Mouse (Mus musculus): ENCODE results near the gene Tescl. TPM values are rescaled to one million over a fixed set of nuclear protein-coding genes. Genes with fewer than 3 reads are reported as not detected.

Tescl gene
- polyA plus RNA-seq, 1 experiment = not detected

DNA sequence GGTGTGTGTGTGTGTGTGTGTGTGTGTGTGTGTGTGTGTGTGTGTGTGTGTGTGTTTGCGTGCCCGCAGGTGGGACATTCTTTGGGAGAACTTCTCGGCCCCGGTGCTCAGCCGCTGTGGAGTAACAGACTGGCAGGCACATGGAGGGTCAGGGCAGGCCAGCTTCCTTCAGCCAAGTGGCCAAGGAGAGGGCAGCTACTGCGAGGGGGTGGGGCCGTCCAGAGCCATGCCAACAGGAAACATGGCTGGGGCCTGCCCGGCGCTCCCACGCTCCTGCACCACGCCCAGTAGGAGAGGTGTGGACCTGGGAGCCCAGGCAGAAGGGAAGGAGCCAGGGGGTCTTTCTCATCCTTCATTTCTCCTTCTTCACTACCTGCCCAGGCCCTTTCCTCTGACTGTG, 38.6 kb upstream of the Tescl start:
- peak overlapping the region; percentile 64 for H3K4me3 ChIP-seq (ENCODE audit: insufficient read depth, low read length)

DNA sequence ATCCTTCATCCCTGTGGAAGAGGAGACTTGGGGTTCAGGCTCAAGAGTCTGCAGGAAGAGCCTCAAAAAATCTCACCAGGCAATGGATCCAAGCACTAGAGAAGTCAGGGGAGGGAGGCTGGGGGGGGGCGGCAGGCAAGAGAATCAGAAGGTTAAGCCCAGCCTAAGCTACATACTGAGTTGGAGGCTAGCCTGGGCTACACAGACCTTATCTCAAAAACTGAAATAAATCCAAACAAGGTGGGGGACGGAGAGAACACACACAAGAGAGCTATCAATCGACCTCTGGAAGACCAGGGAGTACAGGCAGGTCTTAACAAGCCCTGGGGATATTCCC, 38.0 kb upstream of the Tescl start:
- Histone ChIP-seq H3K4me3 (ENCODE audit: insufficient read depth, low read length) (peak overlapping the region; percentile 64), H3K4me1 (ENCODE audit: control insufficient read depth, insufficient read depth, low read length) (peaks cover 31% of the 10 kb centered on the region), H3K27ac (ENCODE audit: insufficient read depth, low read depth, low read length) (peak overlapping the region; percentile 82)
- TF ChIP-seq CTCF (IDR thresholded peaks at IDR 0.05; ENCODE audit: low read depth, low read length) (no peak), POLR2A (IDR thresholded peaks at IDR 0.05; ENCODE audit: borderline replicate concordance, low read depth, low read length) (no peak)

More for the DNA sequence above, 38.6 kb upstream of the Tescl start:
- Histone ChIP-seq H3K4me1 (ENCODE audit: control insufficient read depth, insufficient read depth, low read length) (peaks cover 31% of the 10 kb centered on the region), H3K27ac (ENCODE audit: insufficient read depth, low read depth, low read length) (peak overlapping the region; percentile 82)
- TF ChIP-seq CTCF (IDR thresholded peaks at IDR 0.05; ENCODE audit: low read depth, low read length) (no peak), POLR2A (IDR thresholded peaks at IDR 0.05; ENCODE audit: borderline replicate concordance, low read depth, low read length) (no peak)

DNA sequence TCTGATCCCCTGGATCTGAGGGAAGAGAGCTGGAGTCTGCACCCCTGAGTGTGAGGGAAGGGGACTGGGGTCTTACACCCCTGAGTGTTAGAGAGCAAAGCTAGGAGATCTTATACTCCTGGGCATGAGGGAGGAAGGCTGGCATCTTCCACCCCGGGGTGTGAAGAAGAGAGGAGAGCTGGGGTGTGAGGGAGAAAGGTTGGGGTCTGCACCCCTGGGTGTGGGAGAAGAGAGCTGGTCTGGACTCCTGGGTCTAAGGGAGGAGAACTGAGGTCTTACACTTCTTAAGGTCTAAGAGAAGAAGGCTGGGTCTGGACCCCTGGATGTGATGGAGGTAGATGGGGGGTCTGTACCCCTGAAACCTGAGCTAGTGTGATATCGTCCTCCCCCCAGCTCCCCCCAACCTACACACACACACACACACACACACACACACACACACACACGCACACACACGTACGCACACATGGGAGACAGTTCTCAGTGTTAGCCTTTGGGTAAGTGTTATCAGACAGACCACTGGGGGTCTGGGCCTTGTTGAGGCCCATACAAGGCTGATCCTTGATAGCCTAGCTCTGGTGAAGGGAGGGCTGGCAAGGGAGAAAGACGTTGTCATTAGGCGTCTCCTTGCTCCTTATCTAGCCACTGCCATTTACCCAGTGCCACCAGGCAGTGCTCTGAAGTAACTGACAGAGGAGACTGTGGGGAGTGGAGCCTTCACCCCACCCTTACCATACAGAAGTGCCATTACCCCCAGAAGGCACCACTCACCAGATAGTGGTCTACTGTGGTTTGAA, 37.5 kb upstream of the Tescl start:
- H3K27ac ChIP-seq (ENCODE audit: insufficient read depth, low read depth, low read length) = peak overlapping the region; percentile 82
- TF ChIP-seq CTCF (IDR thresholded peaks at IDR 0.05; ENCODE audit: low read depth, low read length) = no peak
- peaks cover 35% of the 10 kb centered on the region for H3K4me1 ChIP-seq (ENCODE audit: control insufficient read depth, insufficient read depth, low read length)
- H3K4me3 ChIP-seq (ENCODE audit: insufficient read depth, low read length) = peak overlapping the region; percentile 64

DNA sequence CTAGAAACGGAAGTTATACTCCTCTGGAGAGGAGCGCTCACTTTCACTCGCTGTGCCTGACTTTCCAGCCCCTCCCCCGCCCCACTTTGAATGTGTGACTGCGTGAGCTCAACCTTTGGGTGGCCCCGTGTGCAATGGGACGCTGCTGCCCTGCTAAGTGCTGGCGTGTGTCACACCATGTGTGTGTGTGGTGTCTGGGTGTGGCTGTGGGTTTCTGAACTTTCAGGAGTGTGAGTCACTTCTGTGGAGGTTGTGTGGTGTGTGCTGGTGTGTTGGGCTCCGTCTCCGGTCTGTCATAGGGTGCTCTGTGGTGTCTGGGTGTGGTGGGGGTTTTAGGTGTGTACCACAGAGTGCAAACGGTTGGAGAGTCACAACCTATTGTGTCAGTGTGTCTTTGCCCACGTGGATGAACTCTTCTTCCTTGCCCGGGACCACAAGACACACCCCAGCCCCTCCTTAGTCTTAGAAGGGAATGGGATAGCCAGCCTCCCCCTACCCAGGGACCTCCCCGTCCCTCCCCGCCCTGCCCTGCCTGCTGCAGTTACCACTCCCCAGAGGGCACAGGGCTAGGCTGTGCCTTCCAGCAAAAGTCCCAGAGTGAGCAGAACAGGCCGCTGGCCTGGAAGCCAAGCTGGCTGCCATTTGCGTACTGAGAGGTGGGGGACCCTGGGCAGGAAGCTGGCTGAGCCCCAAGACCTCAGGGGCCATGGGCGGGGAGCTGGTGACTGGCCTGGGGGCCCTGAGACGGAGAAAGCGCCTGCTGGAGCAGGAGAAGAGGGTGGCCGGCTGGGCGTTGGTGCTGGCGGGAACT, 36.2 kb upstream of the Tescl start, which contains the start of gene Kcnn4:
Kcnn4 (plus strand) TSS at position 533 of the 811 bp plus-strand sequence.
- TF ChIP-seq POLR2A (IDR thresholded peaks at IDR 0.05; ENCODE audit: borderline replicate concordance, low read depth, low read length) (peak; percentile 52; the same call in 1 of the 2 replicates), CTCF (IDR thresholded peaks at IDR 0.05; ENCODE audit: low read depth, low read length) (no peak)
- peak within 1 kb of the TSS; percentile 64 for H3K4me3 ChIP-seq (ENCODE audit: insufficient read depth, low read length)
- H3K27ac ChIP-seq (ENCODE audit: insufficient read depth, low read depth, low read length) = peak within 1 kb of the TSS; percentile 82
- peaks cover 44% of the 10 kb centered on the region for H3K4me1 ChIP-seq (ENCODE audit: control insufficient read depth, insufficient read depth, low read length)

DNA sequence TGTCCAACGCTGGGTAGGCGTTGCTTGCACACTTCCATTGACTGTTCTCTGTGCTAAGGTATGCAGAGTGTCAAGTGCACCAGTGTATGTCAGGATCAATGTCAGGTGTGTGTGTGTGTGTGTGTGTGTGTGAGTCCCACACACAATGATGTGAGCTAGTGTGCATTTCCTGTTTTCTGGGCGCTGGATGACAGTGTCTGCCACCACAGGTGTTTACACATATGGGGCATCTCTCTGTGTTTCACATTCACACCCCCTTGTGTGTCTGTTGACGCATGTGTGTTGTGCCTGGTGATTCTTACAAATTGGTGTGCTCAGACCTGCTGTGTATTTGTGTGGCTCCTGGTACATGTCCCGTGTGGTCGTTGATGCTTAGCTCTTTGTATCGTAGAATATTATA, 35.2 kb upstream of the Tescl start:
- TF ChIP-seq CTCF (IDR thresholded peaks at IDR 0.05; ENCODE audit: low read depth, low read length) (no peak), POLR2A (IDR thresholded peaks at IDR 0.05; ENCODE audit: borderline replicate concordance, low read depth, low read length) (no peak)
- no peak overlapping the region for H3K4me3 ChIP-seq (ENCODE audit: insufficient read depth, low read length)
- H3K4me1 ChIP-seq (ENCODE audit: control insufficient read depth, insufficient read depth, low read length) = peaks cover 42% of the 10 kb centered on the region
- no peak overlapping the region for H3K27ac ChIP-seq (ENCODE audit: insufficient read depth, low read depth, low read length)

DNA sequence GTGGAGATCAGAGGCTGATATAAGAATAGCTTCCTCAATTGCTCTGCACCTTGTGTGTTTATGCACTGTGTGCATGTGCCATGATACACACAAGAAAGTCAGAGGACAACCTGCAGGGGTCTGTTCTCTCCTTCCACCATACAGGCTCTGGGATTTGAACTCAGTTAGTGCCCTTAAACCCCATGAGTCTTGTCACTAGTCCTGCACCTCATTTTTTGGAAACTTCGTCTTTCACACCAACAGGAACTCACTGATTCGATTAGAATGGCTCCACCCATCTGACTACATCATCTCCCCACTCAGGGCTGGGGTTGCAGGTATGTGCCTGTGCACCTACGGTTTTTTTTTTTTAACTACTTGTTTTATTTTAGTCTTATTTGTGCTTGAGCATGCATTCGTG, 34.5 kb upstream of the Tescl start:
- TF ChIP-seq CTCF (IDR thresholded peaks at IDR 0.05; ENCODE audit: low read depth, low read length) (no peak), POLR2A (IDR thresholded peaks at IDR 0.05; ENCODE audit: borderline replicate concordance, low read depth, low read length) (no peak)
- Histone ChIP-seq H3K27ac (ENCODE audit: insufficient read depth, low read depth, low read length) (no peak overlapping the region), H3K4me3 (ENCODE audit: insufficient read depth, low read length) (no peak overlapping the region), H3K4me1 (ENCODE audit: control insufficient read depth, insufficient read depth, low read length) (peaks cover 37% of the 10 kb centered on the region)

DNA sequence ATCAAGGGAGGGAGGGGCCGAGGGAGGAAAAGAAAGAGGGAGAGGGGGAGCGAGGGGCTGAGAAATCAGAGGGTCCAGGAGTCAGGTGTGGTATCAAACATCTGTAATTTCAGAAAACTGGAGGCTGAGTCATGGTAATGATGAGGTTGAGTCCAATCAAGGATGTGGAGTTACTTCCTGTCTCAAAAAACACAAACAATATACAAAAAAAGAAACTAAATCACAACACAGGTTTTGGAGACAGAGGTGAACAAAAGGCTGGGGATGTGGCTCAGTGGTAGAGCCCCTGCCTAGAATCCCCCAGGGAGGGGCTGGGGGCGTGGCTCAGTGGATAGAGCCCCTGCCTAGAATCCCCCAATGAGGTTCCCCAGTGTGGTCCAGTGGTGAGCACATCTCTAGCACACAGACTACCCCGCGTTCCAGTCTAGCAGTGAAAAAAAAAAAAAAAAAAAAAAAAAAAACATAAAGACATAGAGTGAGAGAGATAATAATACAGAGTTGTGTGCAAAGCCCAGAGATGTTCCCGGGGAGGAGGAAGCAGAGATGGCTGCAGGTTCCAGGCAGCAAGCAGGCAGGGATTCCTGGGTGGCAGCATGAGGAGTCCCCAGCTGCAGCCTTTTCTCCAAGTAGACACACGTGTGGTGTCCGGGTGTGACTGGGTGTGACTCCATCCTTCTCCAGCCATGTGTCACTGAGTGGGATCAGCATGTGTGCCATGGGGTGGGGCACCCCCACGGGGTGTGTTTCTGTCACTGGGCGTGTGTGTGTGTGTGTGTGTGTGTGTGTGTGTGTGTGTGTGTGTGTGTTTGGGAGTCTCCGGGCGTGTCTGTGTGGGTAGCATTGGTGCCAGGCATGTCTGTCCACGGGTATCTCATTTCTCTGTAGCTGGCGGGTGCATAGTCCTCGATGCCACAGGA, 33.2 kb upstream of the Tescl start:
- peaks cover 28% of the 10 kb centered on the region for H3K4me1 ChIP-seq (ENCODE audit: control insufficient read depth, insufficient read depth, low read length)
- no peak overlapping the region for H3K27ac ChIP-seq (ENCODE audit: insufficient read depth, low read depth, low read length)
- TF ChIP-seq CTCF (IDR thresholded peaks at IDR 0.05; ENCODE audit: low read depth, low read length) = no peak
- TF ChIP-seq POLR2A (IDR thresholded peaks at IDR 0.05; ENCODE audit: borderline replicate concordance, low read depth, low read length) = no peak
- no peak overlapping the region for H3K4me3 ChIP-seq (ENCODE audit: insufficient read depth, low read length)

DNA sequence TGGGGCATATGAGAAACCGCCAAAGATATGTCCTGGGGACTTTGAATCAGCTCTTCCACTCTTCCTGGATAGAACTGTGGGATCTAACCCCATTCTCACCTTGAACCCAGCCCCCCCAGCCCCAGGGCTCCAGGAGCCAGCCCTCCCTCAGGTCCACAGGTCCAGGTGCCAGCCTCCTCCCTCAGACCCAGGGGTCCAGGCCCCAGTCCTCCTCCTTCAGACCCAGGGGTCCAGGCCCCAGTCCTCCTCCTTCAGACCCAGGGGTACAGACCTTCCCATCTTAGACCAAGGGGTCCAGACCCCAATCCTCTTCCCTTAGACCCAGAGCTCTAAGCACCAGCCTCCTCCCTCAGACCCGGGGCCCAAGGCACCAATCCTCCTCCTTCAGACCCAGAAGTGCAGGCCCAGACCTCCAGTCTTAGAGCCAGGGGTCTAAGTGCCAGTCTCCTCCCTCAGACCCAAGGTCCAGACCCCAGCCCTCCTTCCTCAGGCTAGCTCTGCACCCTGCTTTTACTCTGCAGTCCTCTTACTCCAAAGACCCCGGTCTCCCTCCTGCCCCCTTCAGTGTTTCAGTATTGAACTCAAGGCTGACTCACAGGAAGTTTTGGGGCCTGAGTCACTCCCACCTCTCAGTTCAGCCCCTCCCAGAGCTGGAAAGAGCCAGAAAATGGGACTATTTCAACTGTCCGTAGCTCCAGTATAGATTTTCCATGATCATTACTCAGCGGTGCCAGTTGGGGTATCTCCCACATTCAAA, 31.7 kb upstream of the Tescl start:
- TF ChIP-seq CTCF (IDR thresholded peaks at IDR 0.05; ENCODE audit: low read depth, low read length) = no peak
- no peak for TF ChIP-seq POLR2A (IDR thresholded peaks at IDR 0.05; ENCODE audit: borderline replicate concordance, low read depth, low read length)
- Histone ChIP-seq H3K27ac (ENCODE audit: insufficient read depth, low read depth, low read length) (peak overlapping the region; percentile 37), H3K4me1 (ENCODE audit: control insufficient read depth, insufficient read depth, low read length) (peaks cover 26% of the 10 kb centered on the region), H3K4me3 (ENCODE audit: insufficient read depth, low read length) (no peak overlapping the region)

DNA sequence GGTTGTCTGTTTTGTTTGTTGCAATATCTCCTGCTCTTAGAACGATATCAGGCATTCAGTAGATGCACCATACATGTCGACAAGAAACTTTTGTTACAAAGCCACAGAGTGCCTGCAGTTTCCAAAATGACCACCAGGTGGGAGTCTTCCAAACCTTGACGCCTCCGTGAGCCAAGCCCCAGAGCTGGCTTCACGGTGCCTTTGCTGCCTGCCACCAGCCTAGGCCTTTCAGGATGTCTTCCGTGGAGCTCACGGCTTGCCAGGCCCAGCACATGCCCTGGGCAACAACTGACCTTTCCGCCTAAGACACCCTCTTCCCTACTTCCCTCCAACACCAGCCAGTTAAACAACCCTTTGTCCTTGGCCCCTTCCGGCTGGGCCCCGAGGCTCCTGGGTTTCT, 31.1 kb upstream of the Tescl start:
- peaks cover 25% of the 10 kb centered on the region for H3K4me1 ChIP-seq (ENCODE audit: control insufficient read depth, insufficient read depth, low read length)
- no peak for TF ChIP-seq POLR2A (IDR thresholded peaks at IDR 0.05; ENCODE audit: borderline replicate concordance, low read depth, low read length)
- peak; percentile 84 for TF ChIP-seq CTCF (IDR thresholded peaks at IDR 0.05; ENCODE audit: low read depth, low read length)
- peak overlapping the region; percentile 37 for H3K27ac ChIP-seq (ENCODE audit: insufficient read depth, low read depth, low read length)
- H3K4me3 ChIP-seq (ENCODE audit: insufficient read depth, low read length) = peak overlapping the region; percentile 37
